Mouse (Mus musculus) G1E-ER4 (cell line): ENCODE measurements at regions not wholly inside any gene's neighbourhood (a gene's known extent, or its start where the extent isn't known, plus 50 kb on each side); places are given as distances from the start of the nearest gene placed in this dataset.

ENCODE experiments used
- GATA1 ChIP-seq: IDR thresholded peaks from one replicate; pipeline ENCODE4 v1.8.0; 2012; ENCODE audit warnings: low read length, inconsistent platforms

GRCm38 (mm10) chr8:31713321-31714076, 1715.0 kb upstream of the 5930422O12Rik start:
- TF ChIP-seq GATA1, result no peak

DNA sequence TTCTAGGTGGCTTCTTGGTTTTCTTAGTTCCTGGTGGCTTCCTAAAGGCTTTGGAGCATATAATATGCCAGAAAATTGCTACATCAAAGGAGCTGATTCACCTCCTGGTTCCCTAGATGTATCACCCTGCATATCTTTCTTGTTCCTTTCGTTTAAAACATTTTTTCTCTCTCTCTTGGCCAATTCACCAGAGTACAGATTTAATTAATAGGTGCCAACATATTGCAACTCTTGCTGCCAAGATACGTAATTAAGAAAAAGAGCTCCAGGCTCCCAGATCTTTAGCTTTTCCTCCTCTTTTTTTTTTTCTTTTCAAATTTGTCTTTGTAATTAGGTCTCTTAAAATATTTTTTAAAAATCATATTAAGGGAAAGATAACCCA, 1714.4 kb upstream of the 5930422O12Rik start:
- no peak for TF ChIP-seq GATA1

GRCm38 (mm10) chr8:31720021-31720420, 1708.5 kb upstream of the 5930422O12Rik start:
- peak; percentile 45 for TF ChIP-seq GATA1

DNA sequence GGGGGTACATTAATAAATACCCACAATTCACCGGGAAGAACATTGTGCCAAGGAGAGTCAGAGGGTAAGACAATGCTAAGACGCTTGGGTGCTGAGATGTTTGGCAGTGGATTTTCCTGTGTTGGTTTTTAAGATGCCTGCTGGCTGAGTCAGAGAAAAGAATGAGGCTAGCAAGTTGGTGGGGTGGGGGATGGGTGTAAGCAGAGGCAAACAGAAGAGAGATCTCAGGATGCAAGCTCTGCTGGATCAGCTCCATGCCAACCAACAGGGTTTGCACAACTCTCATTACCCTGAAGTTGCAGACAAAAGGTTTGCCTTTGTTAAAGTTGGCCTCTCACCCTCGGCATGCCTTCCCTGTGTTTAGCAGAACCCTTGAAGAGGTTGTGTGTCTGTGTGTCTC, 1707.9 kb upstream of the 5930422O12Rik start:
- no peak for TF ChIP-seq GATA1

DNA sequence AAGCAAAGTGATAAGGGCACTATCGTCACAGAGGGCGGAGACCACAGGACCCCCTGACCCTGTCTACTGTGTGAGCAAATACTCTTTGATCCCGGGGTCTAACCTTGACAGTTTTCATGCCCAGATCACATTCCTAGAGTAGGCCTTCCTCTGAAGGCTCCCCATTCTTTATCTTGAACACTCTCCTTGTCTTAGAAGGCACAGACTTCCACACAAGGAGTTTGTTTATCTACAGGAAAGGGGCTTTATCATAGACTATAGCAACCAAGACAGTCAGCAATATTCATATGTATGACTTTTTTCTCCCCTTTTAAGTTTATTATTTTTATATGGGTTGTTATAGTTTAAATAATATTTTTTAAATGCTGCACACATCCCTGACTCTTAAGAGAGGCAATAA, 1703.1 kb upstream of the 5930422O12Rik start:
- TF ChIP-seq GATA1, result no peak

DNA sequence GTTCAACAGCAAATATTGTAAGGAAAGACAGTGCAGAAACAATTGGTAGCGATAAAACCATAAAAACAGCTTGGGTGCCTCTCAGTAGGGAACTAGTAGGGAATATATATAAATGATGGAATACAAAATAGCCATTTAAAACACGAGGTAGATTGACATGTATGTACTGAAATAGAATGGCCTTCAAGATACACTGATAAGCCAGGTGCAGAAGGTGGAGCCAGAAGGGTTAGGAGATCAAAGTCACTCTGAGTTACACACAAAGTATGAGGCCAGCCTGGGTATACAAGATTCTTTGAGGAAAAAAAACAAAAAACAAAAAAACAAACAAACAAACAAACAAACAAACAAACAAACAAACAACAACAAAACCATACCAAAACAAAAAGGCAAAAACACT, 1692.9 kb upstream of the 5930422O12Rik start:
- TF ChIP-seq GATA1, result no peak

- TF ChIP-seq GATA1, result no peak
Measured at GRCm38 (mm10) chr8:31746855-31747254, 1681.7 kb upstream of the 5930422O12Rik start.

DNA sequence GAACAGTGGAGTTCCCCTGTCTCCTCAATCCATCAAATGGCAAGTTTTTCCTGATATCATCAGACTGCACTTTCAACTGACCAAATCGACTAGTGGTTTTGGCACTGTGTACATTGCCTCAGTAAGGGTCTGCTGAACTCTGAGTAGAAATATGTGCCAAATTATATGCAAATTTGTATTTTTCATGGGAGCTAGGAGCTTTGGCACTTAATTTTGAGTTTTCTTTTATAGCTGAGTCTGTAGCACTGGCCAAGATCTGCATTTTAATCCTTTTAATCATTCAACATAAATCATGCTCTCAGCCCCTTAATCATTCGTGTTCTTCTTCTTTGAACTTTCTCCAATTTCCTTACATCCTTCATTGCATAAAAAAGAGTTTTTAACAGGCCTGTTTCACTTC, 1678.5 kb upstream of the 5930422O12Rik start:
- no peak for TF ChIP-seq GATA1

DNA sequence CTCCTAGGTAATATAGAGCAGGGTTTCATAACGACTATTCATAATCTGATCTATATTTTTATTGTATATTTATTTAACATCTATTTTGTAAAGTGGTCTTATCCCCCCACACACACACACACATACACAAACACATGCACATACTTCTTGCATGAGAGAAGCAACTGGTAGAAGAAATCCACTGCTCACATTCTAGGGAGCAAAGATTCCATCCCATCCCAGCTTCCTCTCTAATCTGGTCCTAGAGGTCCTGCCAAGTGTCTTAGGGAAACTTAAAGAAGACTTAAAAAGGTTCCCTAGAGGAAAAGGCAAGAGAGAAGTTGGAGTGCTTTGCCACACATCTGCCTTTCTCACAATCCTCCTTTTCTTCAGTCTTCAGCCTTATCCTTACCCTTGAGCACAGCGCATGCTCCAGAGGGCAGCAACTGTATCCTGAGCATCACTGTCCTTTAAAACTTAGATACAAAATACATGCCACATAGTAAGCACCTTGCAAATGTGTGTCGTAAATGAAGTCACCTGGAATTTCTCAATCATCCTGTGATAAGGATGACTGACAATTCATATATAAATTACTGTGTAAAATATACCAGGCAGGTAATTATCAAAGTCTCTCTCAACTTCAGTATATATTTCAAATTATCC, 1677.9 kb upstream of the 5930422O12Rik start:
- no peak for TF ChIP-seq GATA1

DNA sequence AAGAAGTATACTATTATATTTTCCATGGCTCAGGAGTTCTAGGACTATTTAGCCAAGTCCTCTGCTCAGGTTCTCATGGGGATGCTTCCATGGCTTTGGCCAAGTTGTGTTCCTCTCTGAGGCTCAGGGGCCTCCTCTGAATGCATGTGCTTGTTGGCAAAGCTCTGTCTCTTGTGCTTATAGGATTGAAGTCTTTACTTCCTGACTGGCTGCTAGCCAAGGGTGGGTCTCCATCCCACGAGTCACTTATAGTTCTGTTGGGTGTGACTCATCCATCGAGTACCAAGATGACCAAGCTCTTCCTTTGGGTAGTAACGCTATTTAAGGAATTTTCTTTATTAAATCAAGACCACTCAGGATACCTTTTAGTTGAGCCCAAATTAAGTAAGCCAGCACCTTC, 1672.8 kb upstream of the 5930422O12Rik start:
- no peak for TF ChIP-seq GATA1

GRCm38 (mm10) chr8:31762091-31762490, 1666.4 kb upstream of the 5930422O12Rik start:
- TF ChIP-seq GATA1, result no peak
